Mouse (Mus musculus): ENCODE results near the gene Poll. TPM values are rescaled to one million over a fixed set of nuclear protein-coding genes. Genes with fewer than 3 reads are reported as not detected.

Poll gene
- polyA plus RNA-seq (2015; fragmentation: Illumina TruSeq; extraction: RNeasy Lipid Tissue Mini Kit (QIAGEN cat#74804); ENCODE audit: low read depth, low replicate concordance) = 10.4 TPM

DNA sequence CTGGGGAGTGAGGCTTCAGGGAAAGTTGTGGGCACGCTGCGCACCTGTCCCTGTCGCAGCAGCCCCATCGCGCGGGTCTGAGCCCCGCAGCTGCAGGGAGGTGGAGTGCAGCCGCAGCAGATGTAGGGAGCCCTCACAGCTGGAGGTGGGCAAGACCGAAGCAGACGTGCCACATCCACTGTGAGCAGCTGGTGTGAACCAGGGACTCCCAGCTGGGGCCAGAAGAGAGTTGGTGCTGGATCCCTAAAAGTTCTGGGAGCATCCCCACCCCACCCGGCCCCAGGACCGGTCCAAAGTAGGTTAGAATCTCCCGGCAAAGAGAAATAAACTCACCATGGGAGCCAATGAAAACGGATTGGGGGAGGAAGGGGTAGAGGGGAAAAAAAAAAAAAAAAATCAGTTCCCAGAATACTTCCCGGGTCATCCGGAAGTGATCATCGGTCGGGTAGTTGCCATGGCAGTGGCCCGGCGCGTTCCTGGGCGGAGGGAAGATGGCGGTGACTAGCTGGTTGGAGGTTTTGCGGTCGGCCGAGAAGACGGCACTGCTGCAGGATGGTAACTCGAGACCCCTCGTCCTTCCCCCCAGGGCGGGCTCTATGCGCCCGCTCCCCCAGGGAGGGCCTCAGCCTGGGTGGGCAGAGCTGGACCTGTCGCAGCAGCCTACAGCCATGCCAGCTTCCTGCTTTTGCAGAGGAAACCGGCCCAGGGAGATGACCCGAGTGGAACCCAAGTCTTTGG, at the start of gene Poll, which contains the start of gene Gm17018:
TSS of gene Poll (minus strand) at position 379 of the 738 bp plus-strand sequence.
TSS of gene Gm17018 (plus strand) at position 463 of the 738 bp plus-strand sequence.

Other genes with a start within 250 kb of the Poll start
- gene Btrc, start 196.8 kb downstream of the Poll start, polyA plus RNA-seq (2015; fragmentation: Illumina TruSeq; extraction: RNeasy Lipid Tissue Mini Kit (QIAGEN cat#74804); ENCODE audit: low read depth, low replicate concordance) = 79.3 TPM
- 75.0 TPM for gene Gm17018, start 84 bp upstream of the Poll start, polyA plus RNA-seq (2015; fragmentation: Illumina TruSeq; extraction: RNeasy Lipid Tissue Mini Kit (QIAGEN cat#74804); ENCODE audit: low read depth, low replicate concordance)
- 25.7 TPM for gene Fbxw4, start 99.8 kb upstream of the Poll start, polyA plus RNA-seq (2015; fragmentation: Illumina TruSeq; extraction: RNeasy Lipid Tissue Mini Kit (QIAGEN cat#74804); ENCODE audit: low read depth, low replicate concordance)
- not detected for gene Fgf8, start 182.4 kb upstream of the Poll start, polyA plus RNA-seq (2015; fragmentation: Illumina TruSeq; extraction: RNeasy Lipid Tissue Mini Kit (QIAGEN cat#74804); ENCODE audit: low read depth, low replicate concordance)
- gene Npm3, start 189.1 kb upstream of the Poll start, polyA plus RNA-seq (2015; fragmentation: Illumina TruSeq; extraction: RNeasy Lipid Tissue Mini Kit (QIAGEN cat#74804); ENCODE audit: low read depth, low replicate concordance) = 20.2 TPM
- 121 TPM for gene Mgea5, start 223.3 kb upstream of the Poll start, polyA plus RNA-seq (2015; fragmentation: Illumina TruSeq; extraction: RNeasy Lipid Tissue Mini Kit (QIAGEN cat#74804); ENCODE audit: low read depth, low replicate concordance)